Mouse (Mus musculus) spleen, embryonic (tissue): Measurements from ENCODE around the gene Cars2.
"Not testable (repeated sequence)": the region's sequence is repeated elsewhere in the genome, so short reads cannot be mapped to it uniquely, and the experiment has no call there.

Experiments
- CTCF ChIA-PET: fragments of 350-600 bp; sonication (Branson Sonifier 250); formaldehyde crosslinking; loops from one replicate; lab custom pipeline; 2022; lab: Charles Lee

Gene Cars2

GRCm38 (mm10) chr8:11513247-11513646 is 37.3 kb downstream of the Cars2 start:
- CTCF ChIA-PET = no interaction called here

GRCm38 (mm10) chr8:11512711-11513110 is 37.9 kb downstream of the Cars2 start:
- CTCF ChIA-PET = no interaction called here

DNA sequence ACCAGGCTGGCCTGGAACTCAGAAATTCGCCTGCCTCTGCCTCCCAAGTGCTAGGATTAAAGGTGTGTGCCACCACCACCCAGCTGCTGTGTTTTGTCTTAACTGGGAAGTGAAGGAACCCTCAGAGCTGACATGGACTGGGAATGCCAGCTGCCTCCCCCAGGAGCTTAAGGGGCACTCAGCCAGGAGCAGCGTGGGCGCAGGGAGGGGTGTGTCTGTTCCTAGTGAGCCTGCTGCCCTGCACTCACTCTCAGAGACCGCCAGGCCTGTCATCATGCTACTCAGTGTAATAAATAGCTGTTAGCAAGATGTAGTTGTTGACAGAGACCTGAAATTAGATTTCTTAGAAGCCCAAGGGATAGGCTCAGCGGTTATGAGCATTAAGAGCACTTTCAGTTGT is 39.6 kb downstream of the Cars2 start:
- CTCF ChIA-PET = no interaction called here

GRCm38 (mm10) chr8:11508880-11509279 is 41.7 kb downstream of the Cars2 start:
- CTCF ChIA-PET = no interaction called here

GRCm38 (mm10) chr8:11506802-11507201 is 43.8 kb downstream of the Cars2 start:
- CTCF ChIA-PET = interaction anchor here (1.0 kb wide), 1 partner anchor 109 kb away, joined by 3 read pairs; no protein-coding TSS in a partner anchor

DNA sequence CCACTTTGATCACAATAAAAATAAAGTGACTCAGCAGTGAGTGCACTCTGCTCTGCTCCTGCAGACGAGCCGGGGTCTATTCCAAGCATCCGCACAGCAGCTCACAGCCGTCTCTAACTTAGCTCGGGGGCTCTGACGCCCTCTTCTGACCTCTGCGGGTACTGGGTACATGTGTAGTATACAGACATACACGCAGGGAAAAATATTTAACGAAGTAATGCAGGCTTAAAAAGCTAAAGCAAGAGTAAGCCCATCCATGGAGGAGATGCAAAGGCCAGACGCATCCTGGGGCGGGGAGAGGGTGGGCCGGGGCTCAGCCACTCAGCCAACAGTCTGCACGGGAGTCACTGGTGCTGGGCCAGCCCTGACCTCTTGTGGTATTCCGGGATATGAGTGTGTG is 44.5 kb downstream of the Cars2 start:
- CTCF ChIA-PET = interaction anchor here (0.6 kb wide), 1 partner anchor 136 kb away, joined by 7 read pairs; no protein-coding TSS in a partner anchor

GRCm38 (mm10) chr8:11503476-11504232 is 46.9 kb downstream of the Cars2 start:
- CTCF ChIA-PET = interaction anchor here (0.6 kb wide), 1 partner anchor 453 kb away, joined by 3 read pairs; no protein-coding TSS in a partner anchor

DNA sequence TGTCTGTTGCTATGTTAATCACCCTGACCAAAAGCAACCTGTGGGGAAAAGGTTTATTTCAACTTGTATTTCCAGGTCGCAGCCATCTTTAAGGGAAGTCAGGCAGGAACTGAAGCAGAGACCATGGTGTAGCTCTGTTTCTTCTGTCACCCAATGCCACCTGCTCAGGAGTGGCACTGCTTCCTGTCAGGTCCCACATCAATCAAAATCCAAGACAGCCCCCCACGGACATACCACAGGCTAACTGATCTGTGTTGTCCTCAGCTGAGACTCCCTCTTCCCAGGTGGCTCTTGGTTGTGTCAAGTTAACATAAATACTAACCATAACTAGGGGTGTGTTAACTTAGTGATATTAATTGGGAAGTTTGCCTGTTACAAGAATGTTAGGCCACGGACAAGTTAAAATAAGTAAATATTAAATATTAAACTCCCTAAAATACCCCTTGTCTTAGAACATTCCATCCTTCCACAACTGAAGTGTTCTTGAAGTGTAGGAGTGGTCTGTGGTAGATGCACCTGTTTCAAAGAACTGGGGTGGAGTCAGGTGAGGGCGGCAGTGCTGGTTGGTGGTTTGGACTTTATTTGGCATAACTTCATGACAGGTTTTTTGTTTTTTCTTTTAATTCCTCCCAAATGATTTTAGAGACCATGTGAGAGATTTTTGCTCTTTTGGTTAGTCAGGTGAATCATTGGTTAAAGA is 51.6 kb downstream of the Cars2 start:
- CTCF ChIA-PET = no interaction called here

DNA sequence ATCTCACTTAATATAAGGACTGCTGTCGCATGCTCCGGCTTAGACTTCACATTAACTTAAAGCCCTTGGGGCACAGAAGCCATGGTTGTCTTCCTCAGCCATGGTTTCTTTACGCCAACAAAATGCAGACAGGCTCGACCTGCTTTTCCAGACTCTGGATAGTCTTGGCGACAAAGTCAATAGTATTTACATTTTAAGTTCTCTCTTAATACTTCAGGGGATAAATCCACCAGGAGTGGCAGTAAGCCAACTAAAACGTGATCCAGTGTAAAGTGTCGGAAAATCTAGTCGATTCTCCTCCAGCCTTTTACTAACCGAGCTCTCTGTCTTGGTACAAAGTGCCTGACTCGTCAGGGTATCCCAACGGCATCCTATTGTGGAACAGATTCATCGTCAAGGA is 52.3 kb downstream of the Cars2 start:
- CTCF ChIA-PET = no interaction called here

- CTCF ChIA-PET = no interaction called here
Observed at GRCm38 (mm10) chr8:11497017-11497990, 53.3 kb downstream of the Cars2 start, which contains the start of gene Naxd. TSS of gene Naxd (plus strand) at chr8:11497506.

DNA sequence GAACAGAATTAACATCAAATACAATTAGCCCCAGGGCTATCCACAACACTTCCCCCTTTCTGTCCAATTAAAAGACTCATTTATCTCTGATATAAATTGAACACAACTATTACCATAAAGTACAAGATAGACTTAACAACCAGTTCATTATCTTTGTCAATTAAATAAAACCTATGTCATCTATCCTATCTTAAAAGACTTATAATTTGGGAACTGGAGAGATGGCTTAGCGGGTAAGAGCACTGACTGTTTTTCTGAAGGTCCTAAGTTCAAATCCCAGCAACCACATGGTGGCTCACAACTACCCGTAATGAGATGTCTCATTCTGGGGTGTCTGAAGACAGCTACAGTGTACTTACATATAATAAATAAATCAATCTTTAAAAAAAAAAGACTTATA is 58.2 kb downstream of the Cars2 start:
- CTCF ChIA-PET = not testable (repeated sequence)

DNA sequence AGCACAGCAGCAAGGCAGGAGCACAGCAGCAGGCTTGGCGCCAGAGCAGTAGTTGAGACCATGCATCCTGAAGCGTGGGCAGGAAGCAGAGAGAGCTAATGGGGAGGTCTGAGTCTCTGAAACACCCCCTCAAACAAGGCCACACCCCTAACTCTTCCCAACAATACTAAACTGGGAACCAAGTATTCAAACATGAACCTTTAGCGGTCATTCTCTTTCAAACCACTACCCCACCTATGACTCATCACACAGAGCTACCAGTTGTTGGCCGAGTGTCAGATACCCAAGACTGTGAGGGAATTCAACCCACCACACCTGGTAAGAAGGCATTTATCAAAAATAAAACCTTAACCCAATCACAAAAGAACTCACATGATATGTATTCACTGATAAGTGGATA is 63.4 kb downstream of the Cars2 start:
- CTCF ChIA-PET = no interaction called here

- CTCF ChIA-PET = interaction anchor here (1.3 kb wide), 1 partner anchor 63 kb away, joined by 4 read pairs; no protein-coding TSS in a partner anchor
Observed at GRCm38 (mm10) chr8:11486142-11486541, 64.4 kb downstream of the Cars2 start.

GRCm38 (mm10) chr8:11482537-11482936 is 68.0 kb downstream of the Cars2 start:
- CTCF ChIA-PET = interaction anchor here (0.6 kb wide), 1 partner anchor 11 kb away, joined by 4 read pairs; no protein-coding TSS in a partner anchor

DNA sequence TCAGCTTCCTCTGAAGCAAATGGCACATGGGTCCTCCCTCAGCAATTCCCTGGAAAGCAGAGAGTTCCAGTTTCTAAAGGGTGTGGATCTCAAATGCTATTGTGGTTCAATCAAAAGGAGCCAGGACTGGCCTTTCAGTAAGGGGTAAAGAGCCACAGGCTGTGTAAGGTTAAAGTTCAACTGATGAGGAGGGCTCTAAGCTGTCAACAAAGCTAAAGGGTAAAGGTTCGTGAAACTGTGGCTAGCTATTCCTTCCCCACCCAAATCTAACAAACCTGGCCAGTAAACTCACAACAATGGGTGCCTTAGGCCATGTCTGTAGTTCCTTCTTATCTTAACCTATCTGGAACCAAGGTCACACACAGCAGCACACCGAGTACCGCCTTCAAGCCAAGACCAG is 68.7 kb downstream of the Cars2 start:
- CTCF ChIA-PET = no interaction called here

GRCm38 (mm10) chr8:11479591-11479990 is 71.0 kb downstream of the Cars2 start:
- CTCF ChIA-PET = interaction anchor here (0.6 kb wide), 1 partner anchor 35 kb away, joined by 3 read pairs; no protein-coding TSS in a partner anchor

DNA sequence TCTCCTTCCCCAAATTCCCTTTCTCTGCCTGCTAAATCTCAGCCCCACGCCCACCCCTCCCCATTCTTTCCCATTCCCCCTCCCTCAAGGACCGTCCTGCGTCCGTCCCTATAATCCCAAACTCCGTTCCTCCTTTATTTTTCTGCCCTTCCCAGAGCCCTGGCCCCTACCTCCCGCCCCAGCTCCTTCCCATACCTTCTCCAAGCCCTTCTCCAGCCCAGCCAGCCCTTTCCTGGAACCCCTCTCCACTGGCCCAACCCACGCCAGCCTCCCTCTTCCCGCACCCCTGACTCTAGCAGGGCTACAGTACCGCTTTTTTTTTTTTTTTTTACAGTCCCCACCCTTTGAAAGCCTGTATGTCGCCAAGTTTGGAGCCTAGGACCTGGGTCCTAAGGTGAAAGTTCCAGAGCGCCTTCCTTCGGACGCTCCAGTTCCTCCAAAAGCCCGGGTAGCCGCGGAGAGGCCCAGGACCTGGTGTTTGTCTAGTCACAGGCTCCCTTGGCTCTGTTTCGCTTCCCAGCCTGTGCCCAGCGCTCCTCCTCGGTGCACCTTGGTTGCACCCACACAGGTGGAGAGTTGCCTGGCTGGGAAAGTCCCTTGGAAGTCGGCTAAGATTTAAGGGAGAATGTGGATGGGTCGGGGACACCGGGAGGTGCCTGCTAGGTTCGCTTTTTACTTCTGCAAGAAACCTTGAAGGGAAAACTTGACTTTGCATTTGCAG is 71.6 kb downstream of the Cars2 start:
- CTCF ChIA-PET = interaction anchor here (0.6 kb wide), 1 partner anchor 36 kb away, joined by 3 read pairs; no protein-coding TSS in a partner anchor

GRCm38 (mm10) chr8:11477811-11478761 is 72.5 kb downstream of the Cars2 start, which contains the start of gene Rab20:
TSS of gene Rab20 (minus strand) at chr8:11478710.
- CTCF ChIA-PET = no interaction called here

- CTCF ChIA-PET = no interaction called here
Observed at GRCm38 (mm10) chr8:11477178-11477553, 73.4 kb downstream of the Cars2 start.
